Mouse (Mus musculus) left cerebral cortex, postnatal 14 days (tissue): ENCODE measurements around the gene Ptprt. TPM values are rescaled to one million over a fixed set of nuclear protein-coding genes. Genes with fewer than 3 reads are reported as not detected.

Experiments used
- DNase-seq, 2 experiments: peaks; one replicate each; pipeline ENCODE4 v3.0.0; 2021 to 2022; ENCODE audit warnings: low spot score in 2 of 2, mixed read lengths in 1 of 2
- intact Hi-C: fragments of 180-260 bp; cut with DNase I; formaldehyde crosslinking; loops from one replicate; pipeline ENCODE4 v1.15.1; 2025
- total RNA-seq, 2 experiments: library from RNA; stranded (reverse); gene quantifications; 2 replicates each; pipeline ENCODE4 v1.2.3; 2021

Gene Ptprt
- total RNA-seq, 2 experiments from 2014 or later, result 96.9 to 100 TPM

DNA sequence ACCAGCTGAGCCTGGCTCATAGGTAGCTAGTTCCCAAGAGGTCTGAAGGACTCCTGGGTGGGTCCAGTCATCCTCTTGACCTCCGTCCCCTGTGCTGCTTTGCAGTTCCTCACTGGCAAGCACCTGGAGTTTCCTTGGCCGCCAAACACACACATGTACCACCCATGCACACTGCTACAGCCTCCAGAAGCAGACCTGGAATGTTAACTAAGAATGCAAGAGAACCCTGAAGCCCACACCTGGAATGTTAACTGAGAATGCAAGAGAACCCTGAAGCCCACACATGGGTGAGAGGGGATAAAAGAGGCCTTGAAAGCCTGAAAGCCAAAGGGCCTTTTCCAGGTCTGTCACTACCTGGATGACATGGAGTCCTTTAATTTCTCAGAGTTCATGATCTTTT, 46.7 kb downstream of the Ptprt start:
- DNase-seq, result no peak
- intact Hi-C loops, result no loop called here

DNA sequence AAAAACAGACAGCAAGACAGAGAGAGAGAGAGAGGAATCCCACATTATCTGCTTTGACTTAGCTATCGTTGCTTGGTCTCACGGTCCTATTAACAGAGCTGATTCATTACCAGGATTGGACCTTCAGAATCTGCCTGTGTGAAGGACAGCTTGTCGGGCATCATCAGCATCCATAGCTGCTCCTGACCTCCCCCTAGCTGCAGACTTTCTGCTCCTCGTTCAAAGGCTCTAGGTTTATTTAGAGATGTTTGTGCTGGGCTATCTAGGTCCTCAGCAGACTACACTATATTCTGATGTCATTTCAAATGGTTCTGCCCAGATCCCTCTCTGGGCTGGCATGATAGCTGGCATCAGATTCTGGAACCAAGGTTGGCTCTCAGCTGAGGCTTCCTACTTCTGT, 47.5 kb downstream of the Ptprt start:
- no peak for DNase-seq
- intact Hi-C loops, result no loop called here

DNA sequence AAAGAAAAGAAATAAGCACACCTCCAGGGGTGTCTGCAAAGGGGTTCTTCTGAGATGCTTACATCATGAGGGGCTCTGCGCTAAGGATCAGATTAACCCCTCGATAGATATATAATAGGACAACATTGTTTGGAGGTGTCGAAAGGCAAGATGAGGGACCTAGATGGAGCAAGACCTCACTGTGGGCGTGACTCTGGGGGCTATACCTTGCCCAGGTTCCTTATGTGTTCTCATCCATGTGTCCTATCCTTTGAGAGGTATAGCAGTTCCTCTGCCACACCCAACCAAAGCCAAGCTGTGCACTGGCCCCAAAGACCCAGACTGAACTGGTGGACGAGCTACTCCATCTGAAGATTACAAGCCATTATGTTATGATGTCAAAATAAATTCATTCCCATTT, 58.2 kb downstream of the Ptprt start:
- no peak for DNase-seq
- intact Hi-C loops, result no loop called here

DNA sequence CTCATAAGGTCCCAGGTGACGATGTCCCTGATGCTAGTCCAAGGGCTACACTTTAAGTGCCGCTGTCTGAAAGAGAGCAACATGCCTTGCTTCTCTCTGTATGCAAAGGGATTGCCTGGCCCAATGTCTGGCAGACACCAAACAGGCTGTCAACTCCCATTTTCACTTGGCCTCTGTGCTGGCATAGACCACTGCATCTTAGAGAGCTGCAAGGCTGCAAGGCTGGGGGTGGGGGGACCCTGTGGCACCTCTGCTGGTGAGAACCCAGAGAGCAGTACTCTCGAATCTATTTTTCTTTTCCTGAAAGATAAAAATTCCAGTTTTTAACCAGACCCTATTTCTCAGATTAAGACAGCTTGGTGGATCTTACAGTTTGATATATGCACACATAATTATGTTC, 69.6 kb downstream of the Ptprt start:
- no peak for DNase-seq
- intact Hi-C loops, result no loop called here

DNA sequence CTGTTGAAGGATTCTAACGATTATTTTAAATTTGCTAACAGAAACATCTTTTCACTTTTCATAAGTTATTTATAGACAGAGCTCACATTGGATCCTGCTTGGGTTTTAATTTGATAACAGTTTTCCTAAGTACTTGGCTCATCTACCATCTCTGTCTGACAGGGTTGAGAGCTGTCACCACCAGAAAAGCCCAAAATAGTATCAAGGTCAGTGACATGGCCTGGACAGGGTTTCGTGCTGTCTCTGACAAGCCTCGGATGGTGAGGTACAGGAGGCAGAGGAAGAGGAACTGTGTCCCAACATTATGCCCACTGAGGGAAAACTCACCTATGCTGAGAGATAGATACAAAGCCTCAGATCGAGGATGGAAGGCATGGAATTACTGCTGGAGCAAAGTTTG, 79.3 kb downstream of the Ptprt start:
- DNase-seq, result no peak
- intact Hi-C loops, result no loop called here

DNA sequence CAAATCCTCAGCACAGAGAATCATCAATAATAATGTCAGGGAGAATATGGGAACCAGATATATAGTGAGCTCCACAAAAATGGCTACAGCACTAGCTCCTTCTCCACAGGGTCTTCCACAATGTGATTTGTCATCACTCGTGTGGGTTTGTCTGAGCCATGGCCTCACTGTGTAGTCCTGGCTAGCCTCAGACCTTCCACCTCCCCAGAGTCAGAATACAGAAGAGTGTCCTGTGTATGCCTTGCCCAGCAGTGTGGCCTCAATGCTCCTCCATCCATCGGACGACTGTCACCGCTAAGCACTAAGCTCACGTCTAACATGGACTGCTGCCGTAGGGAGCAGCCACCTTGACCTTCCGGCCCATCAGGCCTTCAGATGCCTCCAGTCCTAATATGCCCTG, 83.1 kb downstream of the Ptprt start:
- intact Hi-C loops, result no loop called here
- no peak for DNase-seq

DNA sequence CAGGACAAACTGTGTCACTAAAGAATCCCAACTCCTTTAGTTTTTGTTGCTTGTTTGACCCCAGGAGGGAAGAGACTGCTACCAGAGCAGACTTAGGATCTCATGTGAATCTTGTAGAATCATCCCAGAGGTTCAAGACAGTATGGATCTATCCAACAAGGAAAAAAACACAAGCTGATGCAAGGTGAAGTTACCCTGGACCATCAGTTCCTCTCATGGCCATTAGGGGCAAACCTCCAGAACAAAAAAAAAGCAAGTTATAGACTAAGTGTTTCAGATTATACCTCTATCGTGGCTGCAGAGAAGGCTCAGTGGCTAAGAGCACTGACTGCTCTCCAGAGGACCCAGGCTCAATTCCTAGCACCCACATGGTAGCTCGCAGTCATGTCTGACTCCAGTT, 88.1 kb downstream of the Ptprt start:
- intact Hi-C loops, result no loop called here

DNA sequence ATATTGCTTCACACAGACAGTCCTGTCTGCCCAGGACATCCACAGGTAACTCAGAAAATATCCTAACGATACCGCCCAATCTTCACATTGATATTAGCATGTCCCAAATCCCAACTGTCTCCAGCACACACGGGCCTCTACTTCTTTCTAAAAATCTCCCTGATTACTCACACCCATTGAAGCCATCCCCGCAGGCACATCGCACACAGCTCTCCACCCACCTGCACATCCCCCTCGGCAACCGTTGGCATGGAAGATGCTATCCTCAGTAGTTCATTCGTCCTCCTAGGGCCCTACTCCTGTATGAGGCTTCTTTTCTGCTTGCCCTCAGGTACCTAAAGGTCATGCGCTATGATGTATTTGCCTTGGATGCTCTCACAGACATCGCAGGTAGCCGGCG, 89.9 kb downstream of the Ptprt start:
- intact Hi-C loops, result no loop called here

More for the DNA sequence above, 88.1 kb downstream of the Ptprt start:
- no peak for DNase-seq

DNA sequence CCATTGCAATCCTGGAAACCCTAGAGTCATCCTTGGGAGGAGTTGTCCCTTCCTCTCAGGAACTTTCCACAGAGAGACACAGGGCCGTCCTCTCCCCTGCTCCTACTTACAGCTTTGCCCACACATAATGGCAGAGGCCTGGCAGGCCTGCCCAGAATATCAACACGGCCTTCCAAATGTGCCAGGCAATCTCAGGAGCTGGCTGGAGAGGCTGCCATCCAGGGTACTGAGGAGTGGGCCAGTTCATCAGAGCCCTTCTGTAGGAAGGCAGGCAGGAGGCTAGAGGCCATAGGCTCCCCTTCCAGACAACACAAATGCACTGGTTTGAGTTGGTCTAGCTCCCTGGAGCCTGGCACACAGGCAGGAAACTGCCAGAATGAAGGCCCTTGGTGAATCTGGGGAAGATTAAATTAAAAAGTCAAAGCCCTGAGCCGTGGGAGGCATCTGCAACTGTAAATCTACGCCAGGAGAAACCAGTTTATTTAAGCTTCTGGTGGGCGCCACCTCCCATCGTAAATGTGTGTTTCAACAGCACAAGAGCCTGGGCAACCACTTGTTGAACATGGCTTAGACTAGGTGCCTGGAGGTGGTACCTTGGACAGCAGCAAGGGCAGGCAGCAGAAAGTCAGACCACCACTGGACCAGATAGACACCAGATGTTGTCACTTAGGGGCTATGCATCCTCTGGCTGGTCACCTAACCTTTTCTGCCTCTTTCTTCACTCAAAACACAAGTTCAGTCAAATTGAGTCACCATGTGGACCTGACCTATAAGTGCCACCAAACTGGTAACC, 92.4 kb downstream of the Ptprt start:
- peak; percentile 37 to 41 for DNase-seq
- intact Hi-C loops, result loop anchor here (5.0 kb wide), 1 partner anchor 89 kb away; no protein-coding TSS in a partner anchor

More for the DNA sequence above, 89.9 kb downstream of the Ptprt start:
- peak in 1 of 2 experiments; percentile 19 for DNase-seq

DNA sequence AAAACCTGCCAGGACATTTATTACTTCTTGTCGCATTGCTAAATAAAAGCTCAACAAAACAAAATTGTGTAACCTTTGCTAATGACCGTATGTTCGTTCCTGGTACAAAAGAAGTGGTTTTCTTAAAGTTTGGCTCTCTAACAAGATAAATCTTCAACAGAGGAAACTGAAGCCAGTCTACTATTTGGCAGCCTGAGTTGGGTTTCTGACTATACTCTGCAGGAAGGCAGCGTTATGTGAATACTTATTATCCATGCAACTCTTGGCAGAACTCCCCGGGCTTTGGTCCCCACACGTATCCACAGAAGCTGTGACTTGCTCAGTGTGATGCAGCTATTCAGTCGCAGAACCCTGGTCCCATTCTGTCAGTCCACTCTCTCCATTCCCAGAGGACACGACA, 112.6 kb downstream of the Ptprt start:
- peak in 1 of 2 experiments; percentile 32 for DNase-seq
- intact Hi-C loops, result no loop called here

DNA sequence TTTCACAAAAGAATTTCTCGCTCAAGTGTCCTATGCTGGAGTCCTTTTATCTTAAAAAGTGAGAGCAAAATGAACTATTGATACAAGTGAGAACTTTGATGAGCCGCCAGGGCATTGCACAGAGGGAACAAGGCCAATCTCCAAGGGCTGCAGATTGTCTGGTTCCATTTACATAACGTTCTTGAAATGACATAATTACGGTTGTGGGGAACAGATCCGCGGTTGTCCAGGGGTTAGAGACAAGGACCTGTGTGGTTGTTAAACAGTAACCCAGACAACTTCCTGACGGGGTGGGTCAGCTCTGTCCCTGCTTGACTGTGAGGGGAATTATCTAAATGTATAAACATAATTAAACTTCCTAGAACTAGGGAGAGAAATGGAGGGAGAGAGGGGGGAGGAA, 129.3 kb downstream of the Ptprt start:
- intact Hi-C loops, result no loop called here
- DNase-seq, result no peak

DNA sequence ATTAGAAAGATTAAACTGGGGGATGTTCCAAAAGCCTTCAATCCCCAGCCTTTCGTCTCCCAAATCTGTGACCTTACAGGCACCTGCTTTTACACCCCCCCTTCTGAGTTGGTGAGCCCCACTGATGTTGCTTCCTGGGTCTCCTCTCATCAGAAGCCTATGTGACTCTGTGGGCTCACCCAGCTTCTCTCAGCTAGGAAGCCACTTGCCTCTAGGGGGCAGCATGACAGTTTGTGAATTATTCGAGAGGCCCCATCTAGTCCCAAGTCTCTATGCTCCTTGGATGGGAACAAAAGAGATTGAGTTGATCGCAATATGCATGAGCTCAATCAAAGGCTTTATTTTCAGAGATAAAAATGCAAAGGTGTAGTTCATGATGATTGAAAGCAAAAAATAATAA, 132.0 kb downstream of the Ptprt start:
- intact Hi-C loops, result no loop called here
- DNase-seq, result peak; percentile 19 to 34

DNA sequence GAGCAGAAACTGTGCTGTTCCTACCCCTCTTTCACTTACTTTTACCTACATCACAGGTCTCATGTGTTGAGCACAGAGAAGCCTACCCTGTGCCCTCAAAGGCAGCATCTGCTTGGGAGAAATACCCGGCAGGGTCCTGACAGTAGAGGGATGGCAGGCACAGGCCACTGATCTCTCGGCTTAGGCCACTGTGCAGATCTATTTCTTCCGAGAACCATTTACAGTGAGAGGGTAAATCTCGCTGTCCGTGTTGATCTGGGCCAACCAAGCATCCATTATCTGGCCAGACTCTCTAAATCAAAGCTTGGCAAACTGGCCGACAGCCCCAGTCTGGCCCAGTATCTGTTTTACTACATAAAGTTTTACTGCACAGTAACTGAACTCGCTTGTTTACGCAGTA, 145.0 kb downstream of the Ptprt start:
- DNase-seq, result no peak
- intact Hi-C loops, result no loop called here

DNA sequence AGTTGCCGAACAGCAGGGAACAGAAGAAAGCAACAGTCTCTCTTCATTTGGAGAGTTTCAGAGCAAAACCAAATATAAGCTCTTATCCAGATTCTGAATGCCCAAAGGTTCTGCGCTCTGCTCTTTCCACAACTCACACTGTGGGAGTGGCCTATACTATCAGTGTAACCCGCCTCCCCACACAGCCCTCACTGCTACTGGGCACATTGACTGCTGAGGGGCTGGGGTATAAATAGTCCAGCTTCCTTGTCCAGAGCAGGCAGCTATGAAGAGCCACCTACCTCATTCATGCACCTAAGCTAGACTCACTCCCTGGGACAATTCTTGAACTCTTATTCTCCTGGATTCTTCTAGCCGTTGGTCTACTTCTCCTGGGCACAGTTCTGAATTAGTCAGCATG, 147.9 kb downstream of the Ptprt start:
- intact Hi-C loops, result no loop called here

DNA sequence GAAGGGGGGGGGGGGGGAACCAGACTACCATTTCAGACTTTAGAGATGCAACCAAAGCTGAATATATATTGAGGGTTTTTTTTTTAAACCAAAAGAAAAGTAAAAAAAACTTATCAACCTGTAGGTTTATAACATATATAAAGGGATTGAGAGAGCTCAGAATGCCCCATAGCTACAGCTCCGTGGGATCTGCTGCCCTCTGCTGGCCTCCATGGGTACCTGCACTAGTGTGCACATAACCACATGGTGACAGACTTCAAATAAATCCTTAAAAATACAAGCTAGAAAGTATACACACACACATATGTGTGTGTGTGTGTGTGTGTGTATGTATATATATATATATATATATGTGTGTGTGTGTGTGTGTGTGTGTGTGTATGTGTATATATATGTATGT, 148.9 kb downstream of the Ptprt start:
- intact Hi-C loops, result no loop called here
- DNase-seq, result no peak

More for the DNA sequence above, 147.9 kb downstream of the Ptprt start:
- DNase-seq, result no peak

DNA sequence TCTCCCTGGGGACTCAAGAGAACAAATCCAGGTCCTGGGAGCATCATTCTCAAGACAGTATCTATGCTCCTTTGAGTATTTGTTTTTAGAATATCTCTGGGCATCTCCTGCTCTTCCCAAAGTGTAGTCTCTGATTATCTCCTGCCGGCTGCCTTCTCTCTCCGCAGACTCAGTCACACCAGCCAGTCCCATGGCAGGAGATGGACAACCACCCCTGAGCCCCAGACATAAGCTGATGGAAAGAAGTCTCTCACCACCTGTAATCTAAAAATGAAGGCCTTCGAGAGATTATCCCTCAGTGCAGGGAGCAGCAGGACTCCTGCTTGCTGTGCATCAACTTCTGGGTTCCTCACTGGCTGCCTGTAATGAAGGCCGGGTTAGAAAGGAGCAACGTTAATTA, 151.9 kb downstream of the Ptprt start:
- DNase-seq, result no peak
- intact Hi-C loops, result no loop called here

DNA sequence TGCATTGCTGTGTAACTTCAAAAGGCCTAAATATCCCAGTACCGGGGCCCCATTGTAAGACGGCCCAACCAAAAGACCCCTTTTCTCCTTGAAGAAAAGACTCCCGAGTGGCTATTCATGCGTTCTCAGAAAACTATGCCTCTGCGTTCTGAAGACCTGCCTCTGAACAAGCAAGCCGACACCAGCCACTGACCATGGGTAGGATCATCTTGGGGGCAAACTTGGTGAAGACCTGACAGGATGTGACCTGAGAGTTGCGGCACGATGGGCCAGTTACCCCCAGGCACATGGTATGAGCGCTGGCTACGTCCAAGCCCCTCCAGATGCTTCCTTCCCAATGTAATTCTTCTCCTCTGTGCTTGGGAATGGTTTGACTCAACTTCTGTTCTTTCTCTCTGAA, 153.3 kb downstream of the Ptprt start:
- DNase-seq, result no peak
- intact Hi-C loops, result no loop called here

DNA sequence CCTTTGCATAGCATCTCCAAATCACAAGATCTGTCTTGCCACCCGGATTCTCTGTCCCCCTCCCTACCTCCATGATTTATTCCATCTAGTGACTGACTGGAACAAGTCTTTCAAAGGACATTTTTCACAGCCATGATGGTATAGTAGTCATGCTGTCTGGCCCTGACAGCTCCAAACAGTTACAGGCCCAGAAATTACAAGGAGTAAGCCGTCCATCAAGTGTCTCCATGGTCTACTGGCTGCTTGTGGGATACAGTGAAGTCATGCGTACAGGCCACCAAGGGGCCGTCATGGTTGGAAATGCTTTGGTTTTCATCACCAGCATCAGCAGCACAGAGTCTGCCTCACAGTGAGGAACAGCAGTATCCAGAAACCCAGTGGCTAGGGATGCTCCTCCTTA, 156.1 kb downstream of the Ptprt start:
- intact Hi-C loops, result no loop called here
- DNase-seq, result no peak

DNA sequence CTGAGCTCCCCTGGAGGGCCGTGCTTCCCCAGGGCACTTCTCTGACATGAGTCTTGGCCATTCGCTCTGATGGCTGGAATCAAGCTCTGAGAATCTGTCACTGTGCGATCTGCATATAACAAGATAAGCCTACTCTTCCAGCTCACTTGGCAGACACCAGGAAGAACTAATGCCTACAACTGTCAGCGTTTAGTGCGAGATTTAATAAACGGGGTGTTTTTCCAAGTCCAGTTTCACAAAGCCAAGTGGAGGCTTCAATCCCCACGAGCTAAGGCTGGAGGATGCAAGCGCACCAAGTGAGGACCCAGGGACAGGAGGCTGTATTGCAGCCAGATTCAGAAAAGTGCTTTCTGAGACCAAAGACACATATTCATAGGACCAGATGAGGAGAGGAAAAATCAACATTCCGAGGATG, 161.4 kb downstream of the Ptprt start:
- intact Hi-C loops, result no loop called here
- DNase-seq, result no peak

DNA sequence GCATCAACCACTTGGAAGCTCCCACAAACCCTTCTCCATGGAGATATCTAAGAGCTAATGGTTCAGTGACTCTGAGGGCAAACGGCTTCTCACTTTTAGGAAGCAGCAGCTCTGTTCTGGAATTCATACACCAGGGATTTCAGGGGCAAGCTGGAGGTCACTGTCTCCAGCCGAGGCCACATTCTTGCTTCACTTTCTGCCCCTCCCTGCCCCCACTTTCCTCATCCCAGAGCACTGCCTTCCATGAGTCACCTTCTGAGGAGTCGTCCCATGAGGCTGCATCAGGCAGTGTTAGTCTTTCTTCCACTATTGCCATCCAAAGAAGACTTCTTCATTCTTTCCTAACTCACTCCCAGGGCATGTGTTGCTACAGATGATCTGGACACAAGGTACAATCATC, 162.8 kb downstream of the Ptprt start:
- intact Hi-C loops, result no loop called here
- no peak for DNase-seq

DNA sequence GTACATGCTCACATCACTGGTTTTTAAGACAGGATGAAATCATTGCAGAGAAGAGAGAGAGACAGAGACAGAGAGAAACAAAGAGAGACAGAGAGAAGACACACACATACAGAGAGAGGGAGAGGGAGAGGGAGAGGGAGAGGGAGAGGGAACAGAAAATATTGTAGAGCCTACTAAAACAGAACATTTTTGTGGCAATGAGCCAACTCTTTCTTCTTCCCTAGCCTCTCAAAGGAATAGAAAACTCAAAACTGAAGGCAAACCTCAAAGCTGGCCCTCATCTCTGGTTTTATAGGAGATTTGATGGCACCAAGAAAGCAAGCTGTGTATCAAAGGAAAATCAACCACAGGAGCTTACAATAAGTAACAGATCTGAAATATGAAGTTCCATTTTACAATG, 176.9 kb downstream of the Ptprt start:
- intact Hi-C loops, result no loop called here
- no peak for DNase-seq

DNA sequence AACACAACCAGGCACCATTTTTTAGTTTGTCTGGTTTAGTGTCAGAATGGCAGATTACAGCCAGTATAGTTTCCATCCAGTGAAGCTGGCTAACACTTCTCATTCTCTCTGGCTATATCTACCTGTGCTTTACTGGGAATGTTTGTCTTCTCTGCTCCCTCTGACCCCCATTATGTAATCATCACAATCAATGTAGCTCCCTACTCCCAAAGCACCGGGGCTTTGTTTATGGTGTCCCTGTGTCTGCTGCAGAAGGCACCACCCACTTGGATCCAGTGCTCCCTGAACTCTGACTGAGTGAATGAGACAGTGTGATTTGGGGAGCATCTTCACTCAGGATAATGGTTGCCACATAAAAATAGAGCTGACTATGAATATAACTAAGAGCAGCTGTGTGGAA, 217.8 kb downstream of the Ptprt start:
- intact Hi-C loops, result no loop called here
- no peak for DNase-seq
